Mouse (Mus musculus): ENCODE results near the gene Dpm3. TPM values are rescaled to one million over a fixed set of nuclear protein-coding genes. Genes with fewer than 3 reads are reported as not detected.

The Dpm3 gene
- polyA plus RNA-seq, 1 experiment from 2014 or later, result 88.7 TPM

DNA sequence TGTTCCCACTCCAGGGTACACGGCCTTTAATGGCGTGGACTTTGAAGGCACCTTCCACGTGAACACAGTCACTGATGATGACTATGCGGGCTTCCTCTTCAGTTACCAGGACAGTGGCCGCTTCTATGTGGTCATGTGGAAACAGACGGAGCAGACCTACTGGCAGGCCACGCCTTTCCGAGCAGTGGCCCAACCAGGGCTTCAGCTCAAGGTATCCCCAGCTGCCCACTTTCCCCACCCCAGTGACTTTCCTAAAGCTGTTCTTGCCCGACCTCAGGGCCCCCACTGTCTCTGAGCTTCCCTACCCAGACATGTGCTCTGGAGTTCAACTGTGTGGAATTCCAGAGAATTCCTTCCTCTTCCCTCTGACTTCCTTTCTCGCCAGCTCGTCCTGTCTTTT, 34.4 kb upstream of the Dpm3 start:
- H3K4me2 ChIP-seq, result no peak overlapping the region

DNA sequence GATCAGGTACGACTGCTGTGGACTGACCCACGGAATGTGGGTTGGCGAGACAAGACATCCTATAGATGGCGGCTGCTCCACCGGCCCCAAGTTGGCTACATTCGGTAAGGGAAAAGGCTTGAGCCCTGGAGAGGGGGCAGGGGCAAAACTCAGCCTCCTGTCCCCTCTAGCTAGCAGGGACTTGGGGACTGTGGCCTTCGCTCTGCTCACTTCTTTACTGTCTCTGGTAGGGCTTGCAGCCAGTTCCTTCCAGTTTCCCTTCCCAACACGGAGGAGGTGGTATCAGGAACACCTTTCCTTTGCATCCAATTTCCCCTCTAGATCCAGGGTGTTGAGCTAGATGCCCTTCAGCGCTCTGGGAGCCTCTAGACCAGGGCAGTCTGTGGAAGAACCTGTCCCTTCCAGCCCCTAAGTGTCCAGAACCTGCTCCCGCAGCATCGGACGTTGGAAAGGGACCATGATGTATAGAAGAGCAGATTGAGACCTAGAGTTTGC, 33.8 kb upstream of the Dpm3 start:
- no peak overlapping the region for H3K9ac ChIP-seq
- H3K9me3 ChIP-seq (replicated peaks), result no peaks in the 10 kb centered on the region
- peaks cover 28% of the 10 kb centered on the region for H3K27me3 ChIP-seq
- 63% methylated on average over 12 of the region's 12 CpGs for WGBS
- H3K36me3 ChIP-seq, result no peaks in the 10 kb centered on the region
- peak overlapping the region; percentile 17; the same call in 1 of the 2 replicates for H3K4me2 ChIP-seq
- H3K27ac ChIP-seq, result no peak overlapping the region
- no peak overlapping the region for H3K4me3 ChIP-seq
- peaks cover 17% of the 10 kb centered on the region for H3K4me1 ChIP-seq (replicated peaks)
- no peak for ATAC-seq (replicated peaks; ENCODE audit: insufficient number of reproducible peaks, insufficient read depth, low FRiP score, low read depth)

More for the DNA sequence above, 34.4 kb upstream of the Dpm3 start:
- H3K36me3 ChIP-seq, result no peaks in the 10 kb centered on the region
- WGBS, result 71% methylated on average over 11 of the region's 11 CpGs
- H3K4me3 ChIP-seq, result no peak overlapping the region
- no peak for ATAC-seq (replicated peaks; ENCODE audit: insufficient number of reproducible peaks, insufficient read depth, low FRiP score, low read depth)
- no peak overlapping the region for H3K27ac ChIP-seq
- no peak overlapping the region for H3K9ac ChIP-seq
- peaks cover 22% of the 10 kb centered on the region for H3K27me3 ChIP-seq
- H3K4me1 ChIP-seq (replicated peaks), result peaks cover 17% of the 10 kb centered on the region
- H3K9me3 ChIP-seq (replicated peaks), result no peaks in the 10 kb centered on the region

GRCm38 (mm10) chr3:89225918-89226317, 33.2 kb upstream of the Dpm3 start:
- 60% methylated on average over 4 of the region's 4 CpGs for whole genome bisulfite sequencing
- ATAC-seq (replicated peaks; ENCODE audit: insufficient number of reproducible peaks, insufficient read depth, low FRiP score, low read depth), result no peak
- H3K27me3 ChIP-seq, result peaks cover 32% of the 10 kb centered on the region
- no peak overlapping the region for H3K27ac ChIP-seq
- H3K9me3 ChIP-seq (replicated peaks), result no peaks in the 10 kb centered on the region
- no peak overlapping the region for H3K9ac ChIP-seq
- H3K4me2 ChIP-seq, result peak overlapping the region; percentile 17; the same call in 1 of the 2 replicates
- no peak overlapping the region for H3K4me3 ChIP-seq
- H3K36me3 ChIP-seq, result no peaks in the 10 kb centered on the region
- peaks cover 17% of the 10 kb centered on the region for H3K4me1 ChIP-seq (replicated peaks)

DNA sequence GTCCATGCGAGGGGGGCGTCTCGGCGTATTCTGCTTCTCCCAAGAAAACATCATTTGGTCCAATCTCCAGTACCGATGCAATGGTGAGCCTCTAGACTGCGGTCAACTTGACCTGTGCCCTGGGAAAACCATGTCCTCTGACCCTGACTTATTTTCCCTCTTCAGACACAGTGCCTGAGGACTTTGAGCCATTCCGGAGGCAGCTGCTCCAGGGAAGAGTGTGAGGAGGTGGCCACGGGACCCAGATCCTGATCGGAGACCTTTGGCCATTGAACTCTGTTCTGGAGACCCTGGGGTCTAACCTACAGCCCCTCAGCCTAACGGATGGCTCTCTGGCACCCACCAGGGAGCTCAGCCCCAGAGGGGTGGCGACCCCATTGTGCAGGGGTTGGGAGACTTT, 32.8 kb upstream of the Dpm3 start:
- H3K9ac ChIP-seq, result no peak overlapping the region
- H3K27me3 ChIP-seq, result peaks cover 32% of the 10 kb centered on the region
- H3K9me3 ChIP-seq (replicated peaks), result no peaks in the 10 kb centered on the region
- H3K4me2 ChIP-seq, result peak overlapping the region; percentile 17; the same call in 1 of the 2 replicates
- H3K4me1 ChIP-seq (replicated peaks), result peaks cover 17% of the 10 kb centered on the region
- peak overlapping the region; percentile 55; the same call in 1 of the 2 replicates for H3K4me3 ChIP-seq
- 60% methylated on average over 11 of the region's 11 CpGs for WGBS
- no peak overlapping the region for H3K27ac ChIP-seq
- H3K36me3 ChIP-seq, result no peaks in the 10 kb centered on the region
- ATAC-seq (replicated peaks; ENCODE audit: insufficient number of reproducible peaks, insufficient read depth, low FRiP score, low read depth), result no peak

DNA sequence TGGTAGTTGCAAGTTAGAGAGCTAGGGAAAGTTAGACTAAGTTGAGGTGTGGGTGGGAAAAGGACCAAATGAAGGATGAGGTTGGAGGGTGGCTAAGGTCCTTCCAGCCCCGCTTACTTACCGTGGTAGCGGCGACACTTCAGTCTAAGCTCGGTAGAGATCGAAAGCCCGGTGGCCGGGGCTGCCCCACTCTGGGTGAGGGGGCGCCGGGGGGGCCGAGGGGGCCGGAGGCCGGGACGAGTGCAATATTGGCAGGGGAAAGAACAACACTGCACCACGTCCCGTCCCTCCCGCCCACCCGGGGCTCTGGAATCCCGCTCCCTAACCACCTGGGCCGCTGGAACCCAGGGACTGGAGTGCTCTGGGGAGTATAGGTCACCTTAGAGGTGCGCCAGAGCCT, 32.3 kb upstream of the Dpm3 start, which contains the start of gene Mtx1:
Gene Mtx1 (minus strand): TSS at position 189 of the 400 bp plus-strand sequence.
- peak within 1 kb of the TSS; percentile 55 for H3K4me3 ChIP-seq
- peaks cover 17% of the 10 kb centered on the region for H3K4me1 ChIP-seq (replicated peaks)
- H3K27ac ChIP-seq, result peak within 1 kb of the TSS; percentile 56
- WGBS, result 10% methylated on average over 20 of the region's 21 CpGs
- ATAC-seq (replicated peaks; ENCODE audit: insufficient number of reproducible peaks, insufficient read depth, low FRiP score, low read depth), result peak; percentile 1; the same call in 1 of the 2 replicates
- no peaks in the 10 kb centered on the region for H3K36me3 ChIP-seq
- peaks cover 32% of the 10 kb centered on the region for H3K27me3 ChIP-seq
- peak within 1 kb of the TSS; percentile 66 for H3K4me2 ChIP-seq
- H3K9ac ChIP-seq, result 0 out of 2 replicates have a peak within 1 kb of the TSS, but pooled peaks have one; percentile 26
- no peaks in the 10 kb centered on the region for H3K9me3 ChIP-seq (replicated peaks)

- peaks cover 32% of the 10 kb centered on the region for H3K27me3 ChIP-seq
- no peaks in the 10 kb centered on the region for H3K9me3 ChIP-seq (replicated peaks)
- H3K36me3 ChIP-seq, result no peaks in the 10 kb centered on the region
- H3K4me2 ChIP-seq, result peak overlapping the region; percentile 66
- H3K4me3 ChIP-seq, result peak overlapping the region; percentile 55
- H3K9ac ChIP-seq, result 0 out of 2 replicates have a peak overlapping the region, but pooled peaks have one; percentile 26
- H3K4me1 ChIP-seq (replicated peaks), result peaks cover 17% of the 10 kb centered on the region
- 4% methylated on average over 41 of the region's 41 CpGs for WGBS
- peak; percentile 74 for ATAC-seq (replicated peaks; ENCODE audit: insufficient number of reproducible peaks, insufficient read depth, low FRiP score, low read depth)
- H3K27ac ChIP-seq, result peak overlapping the region; percentile 56
These were observed 31.6 kb upstream of the Dpm3 start for GRCm38 (mm10) chr3:89227307-89228179.

- no peaks in the 10 kb centered on the region for H3K36me3 ChIP-seq
- H3K4me3 ChIP-seq, result peak overlapping the region; percentile 55
- H3K27ac ChIP-seq, result peak overlapping the region; percentile 56
- ATAC-seq (replicated peaks; ENCODE audit: insufficient number of reproducible peaks, insufficient read depth, low FRiP score, low read depth), result peak; percentile 63
- peak overlapping the region; percentile 66 for H3K4me2 ChIP-seq
- H3K9me3 ChIP-seq (replicated peaks), result no peaks in the 10 kb centered on the region
- peaks cover 32% of the 10 kb centered on the region for H3K27me3 ChIP-seq
- H3K4me1 ChIP-seq (replicated peaks), result peaks cover 22% of the 10 kb centered on the region
- peak overlapping the region; percentile 56; the same call in 1 of the 2 replicates for H3K9ac ChIP-seq
- under 1% methylated on average over 20 of the region's 20 CpGs for WGBS
These were observed 31.0 kb upstream of the Dpm3 start for GRCm38 (mm10) chr3:89228180-89228549.

DNA sequence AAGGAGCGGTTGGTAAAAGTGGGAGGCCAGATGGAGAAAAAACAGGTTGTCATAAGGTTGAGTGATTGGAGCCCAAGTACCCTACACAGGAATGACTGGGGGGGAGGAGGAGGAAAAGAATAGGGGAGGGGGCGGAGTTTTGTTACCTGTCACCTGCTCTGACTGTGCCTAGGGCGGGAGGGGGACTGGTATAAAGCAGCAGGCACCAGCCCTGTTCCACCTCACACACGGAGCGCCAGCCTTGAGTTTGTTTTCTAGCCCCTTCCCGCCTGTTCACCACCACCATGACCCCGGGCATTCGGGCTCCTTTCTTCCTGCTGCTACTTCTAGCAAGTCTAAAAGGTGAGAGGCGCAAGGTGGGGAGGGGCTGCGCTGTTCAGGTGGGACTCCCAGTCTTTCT, 30.3 kb upstream of the Dpm3 start, which contains the start of gene Muc1:
Gene Muc1 (plus strand): TSS at position 222 of the 400 bp plus-strand sequence.
- 36% methylated on average over 10 of the region's 10 CpGs for WGBS
- Histone ChIP-seq H3K4me3 (peak within 1 kb of the TSS; percentile 55), H3K9me3 (replicated peaks) (no peaks in the 10 kb centered on the region), H3K27me3 (peaks cover 32% of the 10 kb centered on the region), H3K27ac (peak within 1 kb of the TSS; percentile 56), H3K36me3 (no peaks in the 10 kb centered on the region), H3K4me1 (replicated peaks) (peaks cover 29% of the 10 kb centered on the region), H3K9ac (peak within 1 kb of the TSS; percentile 56; the same call in 1 of the 2 replicates), H3K4me2 (peak within 1 kb of the TSS; percentile 66)
- no peak for ATAC-seq (replicated peaks; ENCODE audit: insufficient number of reproducible peaks, insufficient read depth, low FRiP score, low read depth)

DNA sequence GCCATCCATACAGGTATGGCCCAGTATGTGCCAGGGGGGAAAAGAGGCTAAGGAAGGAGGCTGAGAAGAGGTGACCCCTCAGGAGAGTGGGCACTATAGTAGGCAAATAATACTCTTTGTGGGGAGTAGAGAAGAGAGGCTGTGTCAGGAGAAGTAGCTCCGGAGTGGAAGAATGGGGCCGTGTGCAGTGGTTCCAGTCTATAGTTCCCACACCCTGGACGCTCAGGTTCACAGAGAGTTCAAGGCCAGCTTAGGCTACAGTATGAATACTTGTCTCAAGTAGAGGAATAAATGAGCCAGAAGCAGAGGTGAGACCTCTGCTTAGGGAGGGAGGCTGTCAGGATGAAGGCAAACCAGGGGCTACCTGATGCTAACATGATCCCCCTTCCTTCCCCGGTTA, 29.9 kb upstream of the Dpm3 start:
- ATAC-seq (replicated peaks; ENCODE audit: insufficient number of reproducible peaks, insufficient read depth, low FRiP score, low read depth), result no peak
- Histone ChIP-seq H3K27ac (no peak overlapping the region), H3K4me2 (0 out of 2 replicates have a peak overlapping the region, but pooled peaks have one; percentile 66), H3K4me3 (no peak overlapping the region), H3K36me3 (no peaks in the 10 kb centered on the region), H3K27me3 (peaks cover 32% of the 10 kb centered on the region), H3K9me3 (replicated peaks) (no peaks in the 10 kb centered on the region), H3K4me1 (replicated peaks) (peaks cover 33% of the 10 kb centered on the region), H3K9ac (no peak overlapping the region)
- WGBS, result 59% methylated on average over 4 of the region's 4 CpGs

- H3K36me3 ChIP-seq, result no peaks in the 10 kb centered on the region
- H3K4me1 ChIP-seq (replicated peaks), result peaks cover 33% of the 10 kb centered on the region
- no peak overlapping the region for H3K4me3 ChIP-seq
- no peak for ATAC-seq (replicated peaks; ENCODE audit: insufficient number of reproducible peaks, insufficient read depth, low FRiP score, low read depth)
- no peak overlapping the region for H3K9ac ChIP-seq
- 71% methylated on average over 2 of the region's 2 CpGs for WGBS
- no peaks in the 10 kb centered on the region for H3K9me3 ChIP-seq (replicated peaks)
- peaks cover 32% of the 10 kb centered on the region for H3K27me3 ChIP-seq
- no peak overlapping the region for H3K4me2 ChIP-seq
- no peak overlapping the region for H3K27ac ChIP-seq
These were observed 28.6 kb upstream of the Dpm3 start for GRCm38 (mm10) chr3:89230561-89230960.

GRCm38 (mm10) chr3:89231345-89231744, 27.8 kb upstream of the Dpm3 start:
- no peak overlapping the region for H3K4me2 ChIP-seq
- no peaks in the 10 kb centered on the region for H3K9me3 ChIP-seq (replicated peaks)
- 48% methylated on average over 7 of the region's 7 CpGs for WGBS
- H3K27me3 ChIP-seq, result peaks cover 25% of the 10 kb centered on the region
- H3K4me3 ChIP-seq, result no peak overlapping the region
- ATAC-seq (replicated peaks; ENCODE audit: insufficient number of reproducible peaks, insufficient read depth, low FRiP score, low read depth), result no peak
- H3K36me3 ChIP-seq, result no peaks in the 10 kb centered on the region
- H3K9ac ChIP-seq, result no peak overlapping the region
- peaks cover 33% of the 10 kb centered on the region for H3K4me1 ChIP-seq (replicated peaks)
- no peak overlapping the region for H3K27ac ChIP-seq
